24 mouse cellular contexts compared by ENCODE assay signal in genomic region chr15:102344490-102344889, GRCm38 (mm10). TPM values are rescaled to one million over a fixed set of nuclear protein-coding genes. Genes with fewer than 3 reads are reported as not detected.
DNase-seq lines count a peak whose midpoint lies in the region; ATAC-seq and TF ChIP-seq lines count a peak whose summit lies in the region.
"Had no signal": no experiment of that assay in that cellular context is flagged by ENCODE, and none has a peak within 500 bp of the region (broad histone marks: within the 10 kb centered on the region; RNA-seq: fewer than 3 reads in every experiment).

No protein-coding gene starts in this region.

- H3K9me3 ChIP-seq in CH12.LX (replicated peaks; ENCODE audit: low read length) (no peaks in the 10 kb centered on the region), ES-E14 (ENCODE audit: control insufficient read depth, insufficient read depth, low read depth, low read length) (no peaks in the 10 kb centered on the region), MEL (replicated peaks; ENCODE audit: insufficient read depth, low read length) (no peaks in the 10 kb centered on the region)
- no peaks in the 10 kb centered on the region for H3K9me3 ChIP-seq in forebrain, embryonic 16.5 days (ENCODE audit: control insufficient read depth, low read length)
- H3K9me3 ChIP-seq: G1E had no signal

- no peak overlapping the region for H3K4me2 ChIP-seq in CH12.LX (ENCODE audit: insufficient read depth, low read depth, poor library complexity, severe bottlenecking)
- no peak overlapping the region for H3K4me2 ChIP-seq in forebrain, embryonic 16.5 days (ENCODE audit: low read length)

- H3K27me3 ChIP-seq in CH12.LX (replicated peaks), result no peaks in the 10 kb centered on the region
- H3K27me3 ChIP-seq in MEL (ENCODE audit: control insufficient read depth in 1 of 2, insufficient read depth in 2 of 2, low read length in 2 of 2), result no peaks in the 10 kb centered on the region
- H3K27me3 ChIP-seq in forebrain, embryonic 16.5 days (replicated peaks; ENCODE audit: control insufficient read depth, insufficient read depth, low read length), result no peaks in the 10 kb centered on the region
- H3K27me3 ChIP-seq: Patski had no signal

- DNase-seq in CH12.LX (ENCODE audit: extremely low read depth) (no peak), ES-E14 (ENCODE audit: low read depth, low spot score) (no peak), MEL (ENCODE audit: low read depth, low spot score) (no peak)
- no peak for DNase-seq in left cerebral cortex, adult 9 months (ENCODE audit: low spot score in 2 of 2)
- DNase-seq: adrenal gland, adult 2 months; adrenal gland, adult 8-10 months; adrenal gland, postnatal 10 days; adrenal gland, postnatal 14 days; adrenal gland, postnatal 25 days; adrenal gland, postnatal 36 days; B cell, adult 2 months; cerebellum, adult 11 months; cerebellum, adult 11-12 months; cerebellum, adult 18-20 months; cerebellum, adult 2 months; cerebellum, adult 8-10 months; cerebellum, adult 9-10 months; cerebellum, adult 9-11 months had no signal

- H3K36me3 ChIP-seq in CH12.LX (replicated peaks in 1 of 2; ENCODE audit: control insufficient read depth in 1 of 2, insufficient read depth in 1 of 2, low read length in 1 of 2) (peaks cover 49 to 82% of the 10 kb centered on the region in 2 experiments), ES-E14 (ENCODE audit: control insufficient read depth, insufficient read depth, low read length, poor library complexity, severe bottlenecking) (peaks cover 46% of the 10 kb centered on the region), MEL (ENCODE audit: control insufficient read depth in 1 of 2, insufficient read depth in 2 of 2, low read length in 2 of 2) (peaks cover under 1 to 2% of the 10 kb centered on the region in 2 experiments)
- no peaks in the 10 kb centered on the region for H3K36me3 ChIP-seq in forebrain, embryonic 16.5 days (ENCODE audit: control insufficient read depth, insufficient read depth)

- no peak for ATAC-seq in forebrain, embryonic 16.5 days
- no peak for ATAC-seq in cerebellum, adult (ENCODE audit: insufficient number of reproducible peaks, low FRiP score, low TSS enrichment)
- ATAC-seq: activated CD4-positive, CD25-positive, alpha-beta regulatory T cell, adult 4 months; CD4-positive, CD25-positive, alpha-beta regulatory T cell, adult 4 months; Patski had no signal

- H3K9ac ChIP-seq in CH12.LX (ENCODE audit: insufficient read depth, low read depth) (no peak overlapping the region), ES-E14 (ENCODE audit: insufficient read depth, low read depth, low read length, poor library complexity, severe bottlenecking) (no peak overlapping the region), MEL (ENCODE audit: control insufficient read depth, low read depth, low read length, poor library complexity, severe bottlenecking) (no peak overlapping the region)
- no peak overlapping the region for H3K9ac ChIP-seq in forebrain, embryonic 16.5 days (replicated peaks; ENCODE audit: low read depth, low read length)

- TF ChIP-seq CTCF in CH12.LX (conservative IDR thresholded peaks at IDR 0.05 in 1 of 2, IDR thresholded peaks at IDR 0.05 in 1 of 2; ENCODE audit: low read depth in 2 of 2, low read length in 2 of 2) (no peak), MEL (IDR thresholded peaks at IDR 0.05 in 2 of 3, conservative IDR thresholded peaks at IDR 0.05 in 1 of 3; ENCODE audit: control insufficient read depth in 1 of 3, insufficient read depth in 1 of 3, low read depth in 2 of 3, low read length in 3 of 3, poor library complexity in 1 of 3, severe bottlenecking in 1 of 3) (no peak)

- TF ChIP-seq RAD21 in CH12.LX (IDR thresholded peaks at IDR 0.05; ENCODE audit: low read depth, low read length) (no peak), MEL (IDR thresholded peaks at IDR 0.05; ENCODE audit: low read depth, low read length) (no peak)

- dilution Hi-C loops in CH12.LX (cut with MboI; ENCODE audit: extremely low pct_ligation_motif_present, extremely low pct_unique_long_range_greater_than_20kb, low sequenced_read_pairs), result no loop called here

- no peak for TF ChIP-seq POLR2A in CH12.LX (IDR thresholded peaks at IDR 0.05; ENCODE audit: low read depth, low read length)
- no peak for TF ChIP-seq POLR2A in MEL (IDR thresholded peaks at IDR 0.05; ENCODE audit: control insufficient read depth in 1 of 2, insufficient read depth in 1 of 2, low read depth in 1 of 2, low read length in 2 of 2, poor library complexity in 1 of 2)

- peaks cover 0 to 8% of the 10 kb centered on the region in 2 experiments; a peak in 3 of 4 replicates for H3K4me1 ChIP-seq in CH12.LX (ENCODE audit: control insufficient read depth in 1 of 2, insufficient read depth in 2 of 2)
- peaks cover 0 to 2% of the 10 kb centered on the region in 2 experiments; a peak in 1 of 4 replicates for H3K4me1 ChIP-seq in ES-E14 (ENCODE audit: control insufficient read depth in 2 of 2, insufficient read depth in 2 of 2, low read length in 2 of 2, poor library complexity in 1 of 2)
- H3K4me1 ChIP-seq in MEL (ENCODE audit: control insufficient read depth in 1 of 2, insufficient read depth in 2 of 2, low read length in 2 of 2), result 0 out of 4 replicates have a peak, but pooled peaks cover 0 to under 1% of the 10 kb centered on the region in 2 experiments
- no peaks in the 10 kb centered on the region; the same call in 1 of the 2 replicates for H3K4me1 ChIP-seq in forebrain, embryonic 16.5 days (replicated peaks; ENCODE audit: control insufficient read depth, insufficient read depth, low read length)

- TF ChIP-seq EP300 in CH12.LX (IDR thresholded peaks at IDR 0.05; ENCODE audit: low read length) (no peak), MEL (IDR thresholded peaks at IDR 0.05; ENCODE audit: low read depth in 1 of 2, low read length in 2 of 2) (no peak)

- 97% methylated on average over 3 of the region's 3 CpGs for WGBS in forebrain, embryonic 16.5 days

- no peak overlapping the region for H3K27ac ChIP-seq in CH12.LX (ENCODE audit: insufficient read depth, low read depth)
- H3K27ac ChIP-seq in ES-E14 (ENCODE audit: insufficient read depth, low read depth, low read length, poor library complexity, severe bottlenecking), result no peak overlapping the region
- no peak overlapping the region for H3K27ac ChIP-seq in MEL (ENCODE audit: control insufficient read depth, low read depth, low read length)
- H3K27ac ChIP-seq in forebrain, embryonic 16.5 days (ENCODE audit: low read length), result no peak overlapping the region

- H3K79me2 ChIP-seq in CH12.LX (replicated peaks; ENCODE audit: control insufficient read depth, extremely low read depth, insufficient read depth, poor library complexity, severe bottlenecking) (peaks cover 7% of the 10 kb centered on the region), MEL (ENCODE audit: control insufficient read depth, insufficient read depth, low read length, poor library complexity) (no peaks in the 10 kb centered on the region)

- H3K4me3 ChIP-seq in CH12.LX (replicated peaks in 1 of 3; ENCODE audit: low read depth in 2 of 3, low read length in 2 of 3, poor library complexity in 1 of 3) (no peak overlapping the region), ES-E14 (ENCODE audit: insufficient read depth in 1 of 2, low read depth in 1 of 2, low read length in 2 of 2, poor library complexity in 1 of 2, severe bottlenecking in 1 of 2) (no peak overlapping the region), MEL (ENCODE audit: control insufficient read depth in 1 of 2, insufficient read depth in 1 of 2, low read depth in 2 of 2, low read length in 2 of 2) (no peak overlapping the region)
- H3K4me3 ChIP-seq in forebrain, embryonic 16.5 days (replicated peaks; ENCODE audit: low read length), result no peak overlapping the region

- in situ Hi-C loops in CH12.LX (cut with MboI; ENCODE audit: low pct_ligation_motif_present, low pct_unique_long_range_greater_than_20kb, low sequenced_read_pairs) (no loop called here), ES-E14 (cut with MboI; ENCODE audit: low sequenced_read_pairs in 2 of 2, unreplicated experiment in 2 of 2) (no loop called here)

RNA-seq across cellular contexts. Expression of gene Aaas, which starts 6.1 kb away (rescaled TPM):
- 95.5 and 98.3 TPM in 2 replicates for total RNA-seq in CH12.LX (2012; rRNA removed)
- 107 and 126 TPM in 2 replicates for total RNA-seq in CH12.LX (2014; rRNA removed)
- polyA plus RNA-seq in CH12.LX (2012; ENCODE audit: insufficient read length, low read depth), result 241 and 266 TPM in 2 replicates
- total RNA-seq in ES-E14 (2012; rRNA removed), result 69.2 and 86.0 TPM in 2 replicates
- 48.7 and 61.5 TPM in 2 replicates for total RNA-seq in MEL (2012; rRNA removed)
- 100 to 1,000 TPM in 1 of 2 experiments, not detected in 1; 205 TPM for polyA plus RNA-seq in MEL (2012; ENCODE audit: insufficient read depth in 1 of 2, insufficient read length in 2 of 2, low read depth in 1 of 2, low replicate concordance in 2 of 2, missing spikeins in 1 of 2)
- 42.0 and 44.7 TPM in 2 replicates for polyA plus RNA-seq in forebrain, embryonic 16.5 days (2015; fragmentation: Nextera tagmentation; extraction: Ambion mirVana)

RNA-seq across cellular contexts. Expression of gene Myg1, which starts 13.0 kb away (rescaled TPM):
- total RNA-seq in CH12.LX (2012; rRNA removed) (105 and 126 TPM in 2 replicates), CH12.LX (2014; rRNA removed) (121 and 133 TPM in 2 replicates), ES-E14 (2012; rRNA removed) (84.7 and 109 TPM in 2 replicates), MEL (2012; rRNA removed) (126 and 140 TPM in 2 replicates)
- polyA plus RNA-seq in CH12.LX (2012; ENCODE audit: insufficient read length, low read depth) (132 and 166 TPM in 2 replicates), MEL (2012; ENCODE audit: insufficient read depth in 1 of 2, insufficient read length in 2 of 2, low read depth in 1 of 2, low replicate concordance in 2 of 2, missing spikeins in 1 of 2) (100 to 1,000 TPM; 135 to 292 TPM)
- polyA plus RNA-seq in forebrain, embryonic 16.5 days (2015; fragmentation: Nextera tagmentation; extraction: Ambion mirVana), result 105 and 111 TPM in 2 replicates

RNA-seq across cellular contexts. Expression of gene Pfdn5, which starts 18.6 kb away (rescaled TPM):
- total RNA-seq in CH12.LX (2012; rRNA removed) (265 and 269 TPM in 2 replicates), CH12.LX (2014; rRNA removed) (296 and 371 TPM in 2 replicates), ES-E14 (2012; rRNA removed) (139 and 201 TPM in 2 replicates), MEL (2012; rRNA removed) (290 and 302 TPM in 2 replicates)
- polyA plus RNA-seq in CH12.LX (2012; ENCODE audit: insufficient read length, low read depth) (356 and 502 TPM in 2 replicates), MEL (2012; ENCODE audit: insufficient read depth in 1 of 2, insufficient read length in 2 of 2, low read depth in 1 of 2, low replicate concordance in 2 of 2, missing spikeins in 1 of 2) (1,000 to 10,000 TPM in 1 of 2 experiments, 100 to 1,000 TPM in 1; 465 to 7,439 TPM)
- 429 and 443 TPM in 2 replicates for polyA plus RNA-seq in forebrain, embryonic 16.5 days (2015; fragmentation: Nextera tagmentation; extraction: Ambion mirVana)

RNA-seq across cellular contexts. Expression of gene Sp7, which starts 22.5 kb away (rescaled TPM):
- total RNA-seq in CH12.LX (2012; rRNA removed) (0.04 TPM in 1 of 2 replicates, not detected in the other), CH12.LX (2014; rRNA removed) (not detected in 2 replicates), ES-E14 (2012; rRNA removed) (0.09 TPM in 1 of 2 replicates, not detected in the other), MEL (2012; rRNA removed) (not detected in 2 replicates)
- polyA plus RNA-seq in CH12.LX (2012; ENCODE audit: insufficient read length, low read depth) (not detected in 2 replicates), MEL (2012; ENCODE audit: insufficient read depth in 1 of 2, insufficient read length in 2 of 2, low read depth in 1 of 2, low replicate concordance in 2 of 2, missing spikeins in 1 of 2) (not detected)
- polyA plus RNA-seq in forebrain, embryonic 16.5 days (2015; fragmentation: Nextera tagmentation; extraction: Ambion mirVana), result 0.38 and 1.1 TPM in 2 replicates
- total RNA-seq: adrenal gland, postnatal 14 days had no signal
- polyA plus RNA-seq: activated CD4-positive, CD25-positive, alpha-beta regulatory T cell, adult 4 months; CD4-positive, CD25-positive, alpha-beta regulatory T cell, adult 4 months; G1E; Patski had no signal

RNA-seq across cellular contexts. Expression of gene Espl1, which starts 48.4 kb away (rescaled TPM):
- total RNA-seq in CH12.LX (2012; rRNA removed) (51.0 and 64.6 TPM in 2 replicates), CH12.LX (2014; rRNA removed) (41.0 and 41.3 TPM in 2 replicates), ES-E14 (2012; rRNA removed) (84.1 TPM in 2 replicates), MEL (2012; rRNA removed) (49.8 and 52.5 TPM in 2 replicates)
- polyA plus RNA-seq in CH12.LX (2012; ENCODE audit: insufficient read length, low read depth) (80.7 and 110 TPM in 2 replicates), MEL (2012; ENCODE audit: insufficient read depth in 1 of 2, insufficient read length in 2 of 2, low read depth in 1 of 2, low replicate concordance in 2 of 2, missing spikeins in 1 of 2) (100 to 1,000 TPM in 1 of 2 experiments, 10 to 100 TPM in 1; 94.1 to 142 TPM)
- polyA plus RNA-seq in forebrain, embryonic 16.5 days (2015; fragmentation: Nextera tagmentation; extraction: Ambion mirVana), result 10.9 and 11.7 TPM in 2 replicates

Comparison
In these comparisons a context has a peak if more than half of its experiments do, and no peak if none do; other contexts are left out.
1. Of the 35 proteins assayed by ChIP-seq in both MEL and CH12.LX: peak only in MEL: none; only in CH12.LX: none; in both: ZNF384; in neither: 34.